ENCODE assay signal across 19 mouse cellular contexts in genomic region chr6:35940071-35940470, GRCm38 (mm10).
DNase-seq lines count a peak whose midpoint lies in the region; ATAC-seq and TF ChIP-seq lines count a peak whose summit lies in the region.
"Had no signal": no experiment of that assay in that cellular context is flagged by ENCODE, and none has a peak within 500 bp of the region (broad histone marks: within the 10 kb centered on the region; RNA-seq: fewer than 3 reads in every experiment).

No protein-coding gene starts in this region.

- H3K36me3 ChIP-seq in hindbrain, postnatal 0 days (ENCODE audit: insufficient read depth, low read length) = no peaks in the 10 kb centered on the region
- H3K36me3 ChIP-seq in hindbrain, embryonic 13.5 days = no peaks in the 10 kb centered on the region
- no peaks in the 10 kb centered on the region for H3K36me3 ChIP-seq in midbrain, postnatal 0 days (ENCODE audit: insufficient read depth, low read length)
- no peaks in the 10 kb centered on the region for H3K36me3 ChIP-seq in midbrain, embryonic 13.5 days
- H3K36me3 ChIP-seq: embryonic facial prominence, embryonic 13.5 days; embryonic facial prominence, embryonic 15.5 days; forebrain, embryonic 10.5 days; forebrain, embryonic 12.5 days had no signal

- no peaks in the 10 kb centered on the region for H3K4me1 ChIP-seq in hindbrain, postnatal 0 days (ENCODE audit: insufficient read depth, low read length)
- H3K4me1 ChIP-seq in hindbrain, embryonic 13.5 days (replicated peaks) = no peaks in the 10 kb centered on the region
- no peaks in the 10 kb centered on the region for H3K4me1 ChIP-seq in midbrain, postnatal 0 days (ENCODE audit: insufficient read depth, low read length)
- H3K4me1 ChIP-seq in midbrain, embryonic 13.5 days (replicated peaks) = no peaks in the 10 kb centered on the region
- H3K4me1 ChIP-seq: embryonic facial prominence, embryonic 13.5 days; embryonic facial prominence, embryonic 15.5 days; forebrain, embryonic 10.5 days; forebrain, embryonic 12.5 days had no signal

- peak; percentile 46 to 62 for DNase-seq in cerebellum, postnatal 14 days
- no peak for DNase-seq in cerebellum, adult 9-11 months
- DNase-seq in hindbrain, postnatal 0 days (ENCODE audit: low spot score) = peak; percentile 8
- peak; percentile 9 for DNase-seq in midbrain, postnatal 0 days (ENCODE audit: low spot score)
- DNase-seq: adrenal gland, adult 2 months; adrenal gland, postnatal 10 days; adrenal gland, postnatal 25 days; cerebellum, adult 11 months; cerebellum, postnatal 36 days; embryo, embryonic 11 days had no signal

- no peaks in the 10 kb centered on the region for H3K27me3 ChIP-seq in hindbrain, postnatal 0 days (ENCODE audit: insufficient read depth, low read length)
- H3K27me3 ChIP-seq in hindbrain, embryonic 13.5 days = no peaks in the 10 kb centered on the region
- no peaks in the 10 kb centered on the region for H3K27me3 ChIP-seq in midbrain, postnatal 0 days (ENCODE audit: insufficient read depth, low read length)
- no peaks in the 10 kb centered on the region for H3K27me3 ChIP-seq in midbrain, embryonic 13.5 days
- H3K27me3 ChIP-seq: embryonic facial prominence, embryonic 13.5 days; embryonic facial prominence, embryonic 15.5 days; forebrain, embryonic 12.5 days had no signal

- no peak overlapping the region for H3K9ac ChIP-seq in hindbrain, postnatal 0 days (replicated peaks; ENCODE audit: low read length)
- H3K9ac ChIP-seq in hindbrain, embryonic 13.5 days = no peak overlapping the region
- no peak overlapping the region for H3K9ac ChIP-seq in midbrain, postnatal 0 days (replicated peaks; ENCODE audit: low read length, poor library complexity, severe bottlenecking)
- H3K9ac ChIP-seq in midbrain, embryonic 13.5 days (replicated peaks) = no peak overlapping the region
- H3K9ac ChIP-seq: embryonic facial prominence, embryonic 13.5 days; embryonic facial prominence, embryonic 15.5 days; forebrain, embryonic 12.5 days had no signal

- ATAC-seq in hindbrain, postnatal 0 days = no peak
- ATAC-seq in hindbrain, embryonic 13.5 days (ENCODE audit: low FRiP score) = no peak
- ATAC-seq in midbrain, postnatal 0 days (ENCODE audit: low FRiP score) = no peak
- no peak for ATAC-seq in midbrain, embryonic 13.5 days
- ATAC-seq: forebrain, embryonic 14.5 days; forebrain, embryonic 16.5 days had no signal

- WGBS in hindbrain, postnatal 0 days = 76% methylated on average over 1 of the region's 1 CpGs
- 91% methylated on average over 1 of the region's 1 CpGs for WGBS in hindbrain, embryonic 13.5 days
- 87% methylated on average over 1 of the region's 1 CpGs for WGBS in midbrain, postnatal 0 days
- 96% methylated on average over 1 of the region's 1 CpGs for WGBS in midbrain, embryonic 13.5 days

- H3K27ac ChIP-seq in hindbrain, postnatal 0 days = no peak overlapping the region
- H3K27ac ChIP-seq in hindbrain, embryonic 13.5 days = no peak overlapping the region
- H3K27ac ChIP-seq in midbrain, postnatal 0 days (ENCODE audit: low read depth, low read length) = no peak overlapping the region
- no peak overlapping the region for H3K27ac ChIP-seq in midbrain, embryonic 13.5 days
- H3K27ac ChIP-seq: embryonic facial prominence, embryonic 13.5 days; embryonic facial prominence, embryonic 15.5 days; forebrain, embryonic 10.5 days; forebrain, embryonic 12.5 days had no signal

- H3K9me3 ChIP-seq in hindbrain, postnatal 0 days (ENCODE audit: low read length) = no peaks in the 10 kb centered on the region
- no peaks in the 10 kb centered on the region for H3K9me3 ChIP-seq in hindbrain, embryonic 13.5 days
- H3K9me3 ChIP-seq in midbrain, postnatal 0 days (ENCODE audit: low read length) = no peaks in the 10 kb centered on the region
- H3K9me3 ChIP-seq in midbrain, embryonic 13.5 days = no peaks in the 10 kb centered on the region
- H3K9me3 ChIP-seq: embryonic facial prominence, embryonic 13.5 days; embryonic facial prominence, embryonic 15.5 days; forebrain, embryonic 10.5 days; forebrain, embryonic 12.5 days had no signal

- no peak overlapping the region for H3K4me2 ChIP-seq in hindbrain, postnatal 0 days (ENCODE audit: low read depth, low read length)
- H3K4me2 ChIP-seq in hindbrain, embryonic 13.5 days = no peak overlapping the region
- H3K4me2 ChIP-seq in midbrain, postnatal 0 days (ENCODE audit: low read depth, low read length, poor library complexity, severe bottlenecking) = no peak overlapping the region
- H3K4me2 ChIP-seq in midbrain, embryonic 13.5 days (replicated peaks) = no peak overlapping the region
- H3K4me2 ChIP-seq: embryonic facial prominence, embryonic 13.5 days; embryonic facial prominence, embryonic 15.5 days; forebrain, embryonic 12.5 days had no signal

- H3K4me3 ChIP-seq in hindbrain, postnatal 0 days (ENCODE audit: low read length) = no peak overlapping the region
- no peak overlapping the region for H3K4me3 ChIP-seq in hindbrain, embryonic 13.5 days
- H3K4me3 ChIP-seq in midbrain, postnatal 0 days (ENCODE audit: low read depth, low read length) = no peak overlapping the region
- no peak overlapping the region for H3K4me3 ChIP-seq in midbrain, embryonic 13.5 days (replicated peaks)
- H3K4me3 ChIP-seq: embryonic facial prominence, embryonic 13.5 days; embryonic facial prominence, embryonic 15.5 days; erythroblast, embryonic 14.5 days; forebrain, embryonic 10.5 days; forebrain, embryonic 12.5 days had no signal

- TF ChIP-seq CTCF in hindbrain, postnatal 0 days (IDR thresholded peaks at IDR 0.05; ENCODE audit: low read depth) = no peak
- TF ChIP-seq CTCF in midbrain, postnatal 0 days (IDR thresholded peaks at IDR 0.05) = no peak
